Mouse (Mus musculus): Measurements from ENCODE around the gene Vmn2r8. TPM values are rescaled to one million over a fixed set of nuclear protein-coding genes. Genes with fewer than 3 reads are reported as not detected.

Gene Vmn2r8
- total RNA-seq, 2 experiments from 2014 or later = not detected

Other genes starting within 250 kb of the Vmn2r8 start
- gene Gak, start 179.1 kb downstream of the Vmn2r8 start, total RNA-seq (2021) = 10 to 100 TPM; 72.0 to 78.4 TPM
- gene Tmem175, start 179.1 kb downstream of the Vmn2r8 start, total RNA-seq (2021) = 10 to 100 TPM; 24.3 to 25.3 TPM
- 1 to 10 TPM; 9.8 to 9.9 TPM for gene Idua, start 148.5 kb downstream of the Vmn2r8 start, total RNA-seq (2021)
- gene Dgkq, start 139.2 kb downstream of the Vmn2r8 start, total RNA-seq (2021) = 10 to 100 TPM; 55.4 to 68.1 TPM
- 1 to 10 TPM; 3.8 to 4.2 TPM for gene Slc26a1, start 133.3 kb downstream of the Vmn2r8 start, total RNA-seq (2021)
- gene Fgfrl1, start 116.5 kb downstream of the Vmn2r8 start, total RNA-seq (2021) = 10 to 100 TPM; 17.3 to 17.6 TPM
- gene Rnf212, start 33.9 kb downstream of the Vmn2r8 start, total RNA-seq (2021) = not detected
- not detected for gene Tmed11, start 13.5 kb downstream of the Vmn2r8 start, total RNA-seq (2021)
- not detected for gene Vmn2r9, start 43.8 kb upstream of the Vmn2r8 start, total RNA-seq (2021)
- not detected for gene Vmn2r10, start 197.7 kb upstream of the Vmn2r8 start, total RNA-seq (2021)